Mouse (Mus musculus) heart, embryonic 16.5 days (tissue): Measurements from ENCODE around the gene Gemin5. TPM values are rescaled to one million over a fixed set of nuclear protein-coding genes. Genes with fewer than 3 reads are reported as not detected.
"Not testable (repeated sequence)": the region's sequence is repeated elsewhere in the genome, so short reads cannot be mapped to it uniquely, and the experiment has no call there.

Source experiments
- ATAC-seq: fragments of 200-750 bp; cut with Nextera tagmentation; replicated peaks from 2 replicates; pipeline ENCODE4 v1.8.0; 2017; ENCODE audit warnings: moderate number of reproducible peaks; ENCODE audit not compliant: insufficient read depth, low FRiP score; ENCODE audit errors: extremely low read depth
- H3K27ac ChIP-seq: fragments of 300-500 bp; sonication (generic); 2 replicates; pipeline ENCODE4 v1.5.1; 2014; ENCODE audit warnings: mild to moderate bottlenecking, low read length, control low read depth, moderate library complexity
- H3K27me3 ChIP-seq: fragments of 300-500 bp; sonication (generic); 2 replicates; pipeline ENCODE4 v1.6.1; 2014; ENCODE audit warnings: low read length, mixed read lengths; ENCODE audit not compliant: control insufficient read depth, insufficient read depth
- H3K36me3 ChIP-seq: fragments of 300-500 bp; sonication (generic); 2 replicates; pipeline ENCODE4 v1.6.1; 2014; ENCODE audit not compliant: control insufficient read depth, insufficient read depth
- H3K4me1 ChIP-seq: fragments of 300-500 bp; sonication (generic); 2 replicates; pipeline ENCODE4 v1.6.1; 2014; ENCODE audit warnings: low read length, mixed read lengths; ENCODE audit not compliant: control insufficient read depth, insufficient read depth
- H3K4me2 ChIP-seq: fragments of 300-500 bp; sonication (generic); 2 replicates; pipeline ENCODE4 v1.6.1; 2014; ENCODE audit warnings: low read depth, mild to moderate bottlenecking, control low read depth, low read length
- H3K4me3 ChIP-seq: fragments of 300-500 bp; sonication (generic); 2 replicates; pipeline ENCODE4 v1.5.1; 2014; ENCODE audit warnings: mild to moderate bottlenecking, control low read depth, low read length
- H3K9ac ChIP-seq: fragments of 300-500 bp; sonication (generic); 2 replicates; pipeline ENCODE4 v1.6.1; 2014; ENCODE audit warnings: low read length, control low read depth
- H3K9me3 ChIP-seq: fragments of 300-500 bp; sonication (generic); replicated peaks from 2 replicates; pipeline ENCODE4 v1.6.1; 2016; ENCODE audit warnings: low read length; ENCODE audit not compliant: control insufficient read depth
- WGBS: fragments of 180-500 bp; shearing (Covaris S2); extraction: QIAGEN DNeasy Blood & Tissue Kit; methylation state at CpG from one replicate; pipeline ENCODE4 v1.1.7; 2014; 5-methylcytosine and 5-hydroxymethylcytosine counted together
- polyA plus RNA-seq: library from polyadenylated mRNA; unstranded; fragments of >200 nt; fragmentation: Nextera tagmentation; extraction: Ambion mirVana; gene quantifications from 2 replicates; pipeline ENCODE4 v1.2.1, GENCODE M21; 2015

Gene Gemin5
- polyA plus RNA-seq, 1 experiment from 2014 or later: 11.5 TPM

DNA sequence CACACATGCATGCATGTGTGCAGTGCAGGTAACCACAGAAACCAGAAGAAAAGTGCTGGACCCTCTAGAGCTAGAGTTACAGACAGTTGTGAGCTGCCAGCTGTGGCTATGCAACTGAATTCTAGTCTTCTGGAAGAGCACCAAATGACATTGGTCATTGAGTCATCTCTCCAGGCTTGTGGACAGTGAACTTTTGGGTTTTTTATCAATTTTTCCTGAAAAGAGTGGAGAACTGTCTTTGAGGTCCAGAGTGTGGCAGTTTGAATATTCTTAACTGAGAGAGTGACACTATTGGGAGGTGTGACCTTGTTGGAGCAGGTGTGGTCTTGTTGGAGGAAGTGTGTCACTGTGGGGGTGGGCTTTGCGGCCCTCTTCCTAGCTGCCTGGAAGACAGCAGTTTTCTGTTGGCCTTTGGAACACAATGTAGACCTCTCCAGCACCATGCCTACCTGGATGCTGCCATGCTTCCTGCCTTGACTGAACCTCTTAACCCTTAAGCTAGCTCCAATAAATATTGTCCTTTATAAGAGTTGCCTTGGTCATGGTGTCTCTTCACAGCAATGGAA lies 42.1 kb upstream of the Gemin5 start:
- 0 out of 2 replicates have a peak, but pooled peaks cover 3% of the 10 kb centered on the region for H3K36me3 ChIP-seq
- no peak overlapping the region for H3K9ac ChIP-seq
- H3K27me3 ChIP-seq: no peaks in the 10 kb centered on the region
- H3K4me1 ChIP-seq: peaks cover 16% of the 10 kb centered on the region
- no peak overlapping the region for H3K4me2 ChIP-seq
- peak overlapping the region; percentile 29; the same call in 1 of the 2 replicates for H3K27ac ChIP-seq
- WGBS: 97% methylated on average over 1 of the region's 1 CpGs
- no peaks in the 10 kb centered on the region for H3K9me3 ChIP-seq
- no peak overlapping the region for H3K4me3 ChIP-seq
- no peak for ATAC-seq

DNA sequence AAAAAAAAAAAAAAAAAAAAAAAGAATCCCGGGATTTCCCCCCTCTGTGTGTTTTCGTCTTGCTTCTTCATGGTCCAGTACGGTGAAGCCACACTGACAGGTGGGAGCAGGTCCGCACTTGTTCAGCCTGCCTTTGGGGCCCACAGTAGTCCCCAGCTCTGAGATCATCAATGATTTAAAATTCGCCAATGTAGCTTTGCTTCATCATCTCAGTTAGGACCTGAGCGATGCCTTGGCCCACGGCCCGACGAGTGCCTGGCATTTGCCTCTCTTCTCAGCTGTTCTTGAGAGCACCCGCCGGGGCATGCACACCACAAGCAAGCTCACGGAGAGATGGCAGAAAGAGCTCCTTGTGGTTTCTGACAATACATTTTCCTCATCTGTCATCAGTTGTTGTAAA lies 32.7 kb upstream of the Gemin5 start:
- Histone ChIP-seq H3K4me1 (peaks cover 3% of the 10 kb centered on the region; the same call in 1 of the 2 replicates), H3K27ac (no peak overlapping the region), H3K9me3 (no peaks in the 10 kb centered on the region), H3K4me2 (no peak overlapping the region), H3K36me3 (no peaks in the 10 kb centered on the region), H3K27me3 (no peaks in the 10 kb centered on the region), H3K4me3 (no peak overlapping the region), H3K9ac (no peak overlapping the region)
- WGBS: 79% methylated on average over 12 of the region's 12 CpGs
- no peak for ATAC-seq

DNA sequence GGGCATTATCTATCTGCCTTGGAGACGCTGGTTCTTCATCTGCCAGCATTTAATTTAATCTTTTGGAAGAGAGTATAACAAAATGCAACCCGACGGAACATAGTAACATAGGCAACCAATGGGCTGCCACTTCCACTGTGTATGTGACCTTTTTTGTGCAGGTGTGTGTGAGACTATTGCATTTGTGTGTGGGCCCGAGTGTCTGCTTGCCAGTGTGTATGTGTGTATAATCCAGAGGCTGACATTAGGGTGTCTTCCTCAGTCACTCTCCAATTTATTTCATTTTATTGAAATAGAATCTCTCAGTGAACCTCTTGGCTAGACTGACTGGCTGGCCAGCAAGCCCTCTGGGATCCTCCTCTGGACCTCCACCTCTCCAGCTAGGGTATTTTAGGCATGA lies 31.9 kb upstream of the Gemin5 start:
- Histone ChIP-seq H3K27me3 (no peaks in the 10 kb centered on the region), H3K9ac (no peak overlapping the region; the same call in 1 of the 2 replicates), H3K36me3 (no peaks in the 10 kb centered on the region), H3K4me1 (peaks cover 3% of the 10 kb centered on the region; the same call in 1 of the 2 replicates), H3K27ac (no peak overlapping the region), H3K9me3 (no peaks in the 10 kb centered on the region), H3K4me3 (peak overlapping the region; percentile 80), H3K4me2 (peak overlapping the region; percentile 83)
- WGBS: 73% methylated on average over 4 of the region's 4 CpGs
- ATAC-seq: no peak

DNA sequence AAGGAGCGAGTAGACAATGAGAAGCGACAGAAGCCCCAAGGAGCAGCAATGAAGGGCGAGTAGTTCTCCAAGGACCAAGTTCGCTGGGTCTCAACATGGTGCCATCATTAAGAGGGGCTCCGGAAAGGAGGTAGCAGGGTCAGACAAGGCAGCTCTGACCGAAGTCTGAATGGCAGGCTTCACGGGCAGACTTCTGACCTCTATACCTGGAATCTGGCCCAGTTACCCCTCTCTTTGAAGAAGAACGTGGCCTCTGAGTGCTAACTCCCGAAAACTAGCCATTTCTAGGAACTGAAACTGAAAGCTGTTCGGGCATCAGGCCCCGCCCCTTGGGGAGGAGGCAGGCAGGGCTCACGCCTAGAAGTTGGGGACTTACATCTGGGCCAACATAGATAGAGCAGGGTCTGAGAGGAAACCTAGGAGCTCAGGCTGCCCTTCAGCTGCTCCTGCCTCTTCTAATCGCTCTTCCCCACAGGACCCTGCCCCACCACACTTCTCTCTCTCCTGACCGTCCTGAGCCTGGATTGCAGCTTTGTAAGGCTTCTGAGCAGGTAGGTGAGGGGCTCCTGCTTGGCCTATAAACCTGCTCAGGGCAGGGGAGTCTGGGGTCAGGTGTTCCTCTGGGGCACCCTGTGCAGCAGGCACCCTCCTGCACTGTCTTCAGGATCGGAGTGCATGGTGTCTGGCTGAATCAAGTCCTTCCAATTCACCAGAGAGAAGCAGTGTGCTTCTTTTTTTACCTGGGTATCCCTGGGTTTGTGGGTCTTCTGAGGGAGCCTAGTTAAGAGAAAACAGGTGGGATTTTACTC lies 31.1 kb upstream of the Gemin5 start, which contains the start of the genes Igtp and Irgm2:
TSS of gene Igtp (plus strand) at position 328 of the 809 bp plus-strand sequence.
TSS of gene Irgm2 (plus strand) at position 390 of the 809 bp plus-strand sequence.
- peak within 1 kb of the TSS; percentile 81 for H3K9ac ChIP-seq
- peak within 1 kb of the TSS; percentile 80 for H3K4me3 ChIP-seq
- peak; percentile 86 for ATAC-seq
- H3K9me3 ChIP-seq, H3K4me1 ChIP-seq, H3K36me3 ChIP-seq, H3K27me3 ChIP-seq: not testable (repeated sequence)
- peak within 1 kb of the TSS; percentile 84 for H3K27ac ChIP-seq
- 4% methylated on average over 14 of the region's 15 CpGs for WGBS
- H3K4me2 ChIP-seq: peak within 1 kb of the TSS; percentile 83

DNA sequence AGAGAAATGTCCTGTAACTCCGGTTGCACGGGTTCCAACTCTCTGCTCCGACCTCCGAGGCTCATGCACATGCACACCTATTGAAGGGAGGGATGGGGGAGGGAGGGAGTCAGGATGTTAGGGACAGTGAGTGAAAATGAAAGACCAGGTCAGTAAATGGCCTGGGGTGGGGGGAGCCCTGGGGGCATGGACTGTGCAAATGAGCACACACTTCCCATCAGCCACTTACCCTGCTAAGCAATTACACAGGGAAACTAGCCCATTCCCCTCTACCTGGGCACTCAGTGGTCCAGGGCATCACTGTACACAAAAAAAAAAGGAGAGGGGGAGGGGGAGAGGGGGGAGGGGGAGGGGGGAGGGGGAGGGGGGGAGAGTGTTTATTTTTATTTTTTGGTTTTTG lies 30.3 kb upstream of the Gemin5 start:
- Histone ChIP-seq H3K4me2 (peak overlapping the region; percentile 83), H3K27ac (no peak overlapping the region), H3K9me3 (no peaks in the 10 kb centered on the region), H3K27me3 (no peaks in the 10 kb centered on the region), H3K9ac (no peak overlapping the region), H3K4me3 (peak overlapping the region; percentile 80), H3K36me3 (no peaks in the 10 kb centered on the region), H3K4me1 (peaks cover 9% of the 10 kb centered on the region)
- WGBS: 83% methylated on average over 4 of the region's 4 CpGs
- no peak for ATAC-seq

DNA sequence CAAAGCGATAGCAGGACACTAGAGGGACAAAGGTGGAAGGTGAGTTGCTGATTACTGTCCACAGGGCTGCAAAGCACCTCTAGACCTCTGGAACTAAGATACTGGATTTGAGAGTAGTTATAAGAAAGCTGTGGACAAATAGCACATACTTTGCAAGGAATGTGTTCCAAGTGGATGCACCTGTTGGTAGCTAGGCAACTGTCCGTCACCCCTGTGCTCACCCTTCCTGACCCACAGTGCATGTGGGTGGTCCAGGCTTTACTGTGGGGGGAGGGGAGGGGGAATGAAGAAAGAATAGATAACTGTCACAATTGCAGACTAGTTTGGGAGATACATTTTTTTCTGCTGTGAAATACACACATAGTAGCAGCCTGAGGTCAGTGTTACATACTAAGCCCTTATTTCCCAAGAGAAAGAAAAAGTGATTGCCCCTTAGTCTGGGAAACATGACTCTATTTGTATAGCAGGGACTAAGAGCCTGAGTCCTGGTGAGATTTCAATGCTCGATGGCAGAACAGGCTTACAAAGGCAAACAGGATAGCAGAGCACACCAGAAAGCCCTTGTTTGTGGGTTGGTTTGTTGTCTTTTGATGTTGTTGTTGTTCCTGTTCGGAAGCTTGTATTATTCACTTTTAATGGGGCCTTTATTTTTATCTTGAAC lies 25.7 kb upstream of the Gemin5 start:
- no peak overlapping the region for H3K9ac ChIP-seq
- H3K4me1 ChIP-seq: peaks cover 19% of the 10 kb centered on the region
- no peaks in the 10 kb centered on the region for H3K36me3 ChIP-seq
- WGBS: 32% methylated on average over 4 of the region's 4 CpGs
- peak overlapping the region; percentile 75 for H3K27ac ChIP-seq
- no peaks in the 10 kb centered on the region for H3K27me3 ChIP-seq
- H3K9me3 ChIP-seq: no peaks in the 10 kb centered on the region
- H3K4me3 ChIP-seq: no peak overlapping the region
- peak; percentile 50; the same call in 1 of the 2 replicates for ATAC-seq
- H3K4me2 ChIP-seq: peak overlapping the region; percentile 22

DNA sequence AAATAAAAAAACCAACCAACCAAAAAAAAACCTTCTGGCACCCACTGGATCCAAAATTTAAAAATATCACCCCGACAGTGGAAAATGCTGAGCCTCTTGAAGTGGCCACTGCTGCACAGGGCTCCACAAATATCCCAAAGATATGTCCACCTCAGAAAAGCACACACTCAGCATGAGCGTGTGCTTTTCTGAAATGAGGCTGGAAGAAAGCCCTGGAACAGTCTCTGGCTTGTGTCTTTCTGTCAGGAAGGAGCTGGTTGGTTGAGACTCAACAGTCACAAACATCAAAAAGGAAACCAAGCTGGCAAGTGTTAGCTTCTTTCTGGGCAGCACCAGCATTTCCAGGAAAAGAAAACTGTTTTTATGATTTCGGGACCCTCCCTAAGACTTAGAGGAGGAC lies 25.0 kb upstream of the Gemin5 start:
- Histone ChIP-seq H3K9me3 (no peaks in the 10 kb centered on the region), H3K9ac (no peak overlapping the region), H3K36me3 (no peaks in the 10 kb centered on the region), H3K4me2 (peak overlapping the region; percentile 22), H3K4me1 (peaks cover 19% of the 10 kb centered on the region), H3K27me3 (no peaks in the 10 kb centered on the region), H3K4me3 (no peak overlapping the region), H3K27ac (peak overlapping the region; percentile 75)
- WGBS: 36% methylated on average over 3 of the region's 3 CpGs
- ATAC-seq: peak; percentile 86; the same call in 1 of the 2 replicates

DNA sequence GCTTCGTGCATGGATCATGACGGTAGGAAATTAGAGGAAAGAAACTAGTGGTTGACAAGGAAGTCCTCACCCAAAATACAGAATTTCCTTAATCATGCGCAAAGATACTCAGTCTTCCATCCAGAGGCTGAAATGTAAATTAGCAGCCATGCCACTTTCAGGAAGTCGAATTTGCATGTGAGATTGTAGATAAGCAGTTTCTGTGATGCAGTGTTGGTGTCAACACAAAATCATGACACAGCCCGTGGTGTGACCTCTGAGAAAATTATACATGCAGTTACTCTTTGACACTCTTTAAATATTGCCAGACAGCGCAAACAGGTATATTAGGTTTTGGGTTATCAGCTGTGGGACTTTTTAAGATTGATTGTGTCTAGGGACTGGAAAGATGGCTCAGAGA lies 21.3 kb upstream of the Gemin5 start:
- H3K9me3 ChIP-seq: no peaks in the 10 kb centered on the region
- H3K4me3 ChIP-seq: no peak overlapping the region
- H3K4me1 ChIP-seq: peaks cover 16% of the 10 kb centered on the region
- no peak overlapping the region for H3K9ac ChIP-seq
- no peak for ATAC-seq
- H3K27me3 ChIP-seq: no peaks in the 10 kb centered on the region
- H3K27ac ChIP-seq: no peak overlapping the region
- H3K36me3 ChIP-seq: no peaks in the 10 kb centered on the region
- no peak overlapping the region for H3K4me2 ChIP-seq
- 89% methylated on average over 6 of the region's 6 CpGs for WGBS
